Mouse (Mus musculus): ENCODE results near the gene Crybb3. TPM values are rescaled to one million over a fixed set of nuclear protein-coding genes. Genes with fewer than 3 reads are reported as not detected.

Gene Crybb3
- polyA plus RNA-seq, 1 experiment: 0.84 TPM

- Histone ChIP-seq H3K36me3 (ENCODE audit: control insufficient read depth, insufficient read depth, low read length) (no peaks in the 10 kb centered on the region), H3K4me1 (ENCODE audit: control insufficient read depth, insufficient read depth, low read length) (no peaks in the 10 kb centered on the region), H3K27ac (ENCODE audit: control insufficient read depth, insufficient read depth, low read depth, low read length) (no peak overlapping the region), H3K4me3 (ENCODE audit: control insufficient read depth, low read depth, low read length) (no peak overlapping the region), H3K27me3 (ENCODE audit: control insufficient read depth, insufficient read depth, low read length) (no peaks in the 10 kb centered on the region)
- TF ChIP-seq POLR2A (IDR thresholded peaks at IDR 0.05; ENCODE audit: control insufficient read depth, low read depth, low read length) (no peak), CTCF (IDR thresholded peaks at IDR 0.05; ENCODE audit: control insufficient read depth, insufficient read depth, insufficient replicate concordance, low read depth, low read length) (no peak)
Measured at GRCm38 (mm10) chr5:113031201-113031754, 50.1 kb downstream of the Crybb3 start.

DNA sequence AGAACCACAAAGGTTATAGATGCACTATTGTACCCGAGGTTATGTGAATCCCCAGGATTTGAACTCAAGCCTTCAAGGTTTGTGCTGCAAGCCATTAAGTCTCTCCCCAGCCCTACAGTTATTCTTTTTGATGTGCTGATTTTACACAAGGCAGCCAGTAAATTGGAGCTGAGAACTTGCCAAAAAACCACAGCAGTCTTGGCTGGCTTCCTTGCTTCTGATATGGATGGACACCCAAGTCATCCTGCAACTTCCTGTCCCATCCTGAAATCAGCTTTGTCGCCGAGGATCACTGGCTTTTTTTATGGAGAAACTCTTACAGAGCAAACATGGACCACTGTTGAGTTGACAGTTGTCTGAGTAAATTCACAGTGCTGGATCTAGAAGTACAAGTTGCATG, 51.3 kb downstream of the Crybb3 start:
- H3K4me3 ChIP-seq (ENCODE audit: control insufficient read depth, low read depth, low read length): no peak overlapping the region
- no peaks in the 10 kb centered on the region for H3K36me3 ChIP-seq (ENCODE audit: control insufficient read depth, insufficient read depth, low read length)
- TF ChIP-seq POLR2A (IDR thresholded peaks at IDR 0.05; ENCODE audit: control insufficient read depth, low read depth, low read length) (no peak), CTCF (IDR thresholded peaks at IDR 0.05; ENCODE audit: control insufficient read depth, insufficient read depth, insufficient replicate concordance, low read depth, low read length) (no peak)
- H3K27me3 ChIP-seq (ENCODE audit: control insufficient read depth, insufficient read depth, low read length): no peaks in the 10 kb centered on the region
- no peak overlapping the region for H3K27ac ChIP-seq (ENCODE audit: control insufficient read depth, insufficient read depth, low read depth, low read length)
- H3K4me1 ChIP-seq (ENCODE audit: control insufficient read depth, insufficient read depth, low read length): no peaks in the 10 kb centered on the region

GRCm38 (mm10) chr5:113026706-113027105, 54.7 kb downstream of the Crybb3 start:
- H3K27me3 ChIP-seq (ENCODE audit: control insufficient read depth, insufficient read depth, low read length): no peaks in the 10 kb centered on the region
- H3K36me3 ChIP-seq (ENCODE audit: control insufficient read depth, insufficient read depth, low read length): no peaks in the 10 kb centered on the region
- no peaks in the 10 kb centered on the region for H3K4me1 ChIP-seq (ENCODE audit: control insufficient read depth, insufficient read depth, low read length)
- H3K27ac ChIP-seq (ENCODE audit: control insufficient read depth, insufficient read depth, low read depth, low read length): no peak overlapping the region
- TF ChIP-seq CTCF (IDR thresholded peaks at IDR 0.05; ENCODE audit: control insufficient read depth, insufficient read depth, insufficient replicate concordance, low read depth, low read length): no peak
- no peak for TF ChIP-seq POLR2A (IDR thresholded peaks at IDR 0.05; ENCODE audit: control insufficient read depth, low read depth, low read length)
- no peak overlapping the region for H3K4me3 ChIP-seq (ENCODE audit: control insufficient read depth, low read depth, low read length)

Other genes starting within 250 kb of the Crybb3 start
- 36.8 and 39.4 TPM in 2 replicates for gene Myo18b, start 185.2 kb downstream of the Crybb3 start, polyA plus RNA-seq (2012; rRNA removed)
- gene Grk3, start 65.8 kb downstream of the Crybb3 start, polyA plus RNA-seq (2012; rRNA removed): 15.3 and 15.8 TPM in 2 replicates
- not detected in 2 replicates for gene Crybb2, start 11.5 kb downstream of the Crybb3 start, polyA plus RNA-seq (2012; rRNA removed)
- 2.1 and 2.2 TPM in 2 replicates for gene 2900026A02Rik, start 139.7 kb upstream of the Crybb3 start, polyA plus RNA-seq (2012; rRNA removed)
- gene Tmem211, start 145.3 kb upstream of the Crybb3 start, polyA plus RNA-seq (2012; rRNA removed): not detected in 2 replicates
- gene Sgsm1, start 229.2 kb upstream of the Crybb3 start, polyA plus RNA-seq (2012; rRNA removed): 1.8 and 2.2 TPM in 2 replicates